Mouse (Mus musculus) midbrain, embryonic 15.5 days (tissue): ENCODE measurements at regions not wholly inside any gene's neighbourhood (a gene's known extent, or its start where the extent isn't known, plus 50 kb on each side); places are given as distances from the start of the nearest gene placed in this dataset.

Source experiments
- ATAC-seq: fragments of 200-750 bp; cut with Nextera tagmentation; replicated peaks from 2 replicates; pipeline ENCODE4 v1.8.0; 2017; ENCODE audit warnings: moderate TSS enrichment
- H3K27ac ChIP-seq: fragments of 300-500 bp; sonication (generic); 2 replicates; pipeline ENCODE4 v1.5.1; 2015; ENCODE audit warnings: mild to moderate bottlenecking, inconsistent platforms
- H3K27me3 ChIP-seq: fragments of 300-500 bp; sonication (generic); replicated peaks from 2 replicates; pipeline ENCODE4 v1.6.1; 2015; ENCODE audit warnings: inconsistent platforms
- H3K36me3 ChIP-seq: fragments of 300-500 bp; sonication (generic); replicated peaks from 2 replicates; pipeline ENCODE4 v1.6.1; 2015; ENCODE audit warnings: inconsistent platforms
- H3K4me1 ChIP-seq: fragments of 300-500 bp; sonication (generic); 2 replicates; pipeline ENCODE4 v1.6.1; 2015; ENCODE audit warnings: inconsistent platforms
- H3K4me2 ChIP-seq: fragments of 300-500 bp; sonication (generic); 2 replicates; pipeline ENCODE4 v1.6.1; 2015; ENCODE audit warnings: inconsistent platforms, mild to moderate bottlenecking, moderate library complexity
- H3K4me3 ChIP-seq: fragments of 300-500 bp; sonication (generic); 2 replicates; pipeline ENCODE4 v1.5.1; 2015; ENCODE audit warnings: mild to moderate bottlenecking, inconsistent platforms
- H3K9ac ChIP-seq: fragments of 300-500 bp; sonication (generic); 2 replicates; pipeline ENCODE4 v1.6.1; 2015; ENCODE audit warnings: mild to moderate bottlenecking, inconsistent platforms
- H3K9me3 ChIP-seq: fragments of 300-500 bp; sonication (generic); 2 replicates; pipeline ENCODE4 v1.6.1; 2016; ENCODE audit warnings: inconsistent platforms
- WGBS: fragments of 180-500 bp; shearing (Covaris S2); methylation state at CpG from one replicate; pipeline ENCODE4 v1.1.7; 2015; ENCODE audit warnings: mixed read lengths; 5-methylcytosine and 5-hydroxymethylcytosine counted together

GRCm38 (mm10) chr4:55722388-55722787 is 190.1 kb upstream of the Klf4 start:
- Histone ChIP-seq H3K4me2 (no peak overlapping the region), H3K4me1 (peaks cover 3% of the 10 kb centered on the region; the same call in 1 of the 2 replicates), H3K36me3 (no peaks in the 10 kb centered on the region), H3K9ac (no peak overlapping the region), H3K4me3 (no peak overlapping the region), H3K27me3 (no peaks in the 10 kb centered on the region), H3K27ac (no peak overlapping the region), H3K9me3 (no peaks in the 10 kb centered on the region)
- 72% methylated on average over 8 of the region's 8 CpGs for WGBS
- no peak for ATAC-seq

DNA sequence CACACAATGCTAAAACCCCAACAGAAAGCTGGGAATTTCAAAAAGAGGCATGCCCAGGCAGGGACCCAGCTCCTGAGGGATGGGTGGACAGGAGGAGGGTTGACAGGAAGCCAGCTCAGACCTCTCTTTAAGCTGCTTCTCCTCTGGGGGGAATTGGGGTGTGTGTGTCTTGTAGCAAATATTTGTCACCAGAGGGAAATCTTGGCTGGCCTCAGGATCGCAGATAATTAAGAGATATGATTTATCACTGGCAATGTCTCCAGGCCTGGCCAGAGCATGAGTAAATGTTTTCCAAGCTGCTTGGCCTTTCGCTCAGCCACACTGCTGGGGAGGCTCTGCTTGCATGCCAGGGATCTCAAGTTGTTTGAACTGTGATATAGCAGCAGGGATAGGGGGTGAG is 189.6 kb upstream of the Klf4 start:
- Histone ChIP-seq H3K36me3 (no peaks in the 10 kb centered on the region), H3K27me3 (no peaks in the 10 kb centered on the region), H3K9ac (no peak overlapping the region), H3K4me2 (no peak overlapping the region), H3K9me3 (no peaks in the 10 kb centered on the region), H3K4me3 (no peak overlapping the region), H3K4me1 (peaks cover 3% of the 10 kb centered on the region; the same call in 1 of the 2 replicates), H3K27ac (no peak overlapping the region)
- ATAC-seq, result no peak
- 76% methylated on average over 2 of the region's 2 CpGs for WGBS

DNA sequence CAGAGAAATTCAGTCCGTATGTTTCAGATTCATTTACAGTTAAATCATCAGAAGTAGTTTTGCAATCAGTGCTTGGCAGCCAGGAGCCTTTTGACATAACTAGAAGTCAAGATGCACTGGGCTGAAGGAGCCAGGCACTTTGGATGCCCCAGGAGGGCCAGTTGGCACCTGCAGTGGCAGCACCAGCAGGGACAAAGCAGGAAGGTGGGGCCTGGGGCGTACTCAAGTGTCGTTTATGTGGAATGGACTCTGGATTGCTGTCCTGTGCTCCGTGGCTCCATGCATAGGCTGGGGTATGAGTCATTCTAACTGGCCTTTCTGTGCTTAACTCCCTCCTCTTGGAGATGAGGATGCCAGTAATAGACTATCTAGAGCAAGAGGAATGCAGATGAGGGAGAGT is 186.2 kb upstream of the Klf4 start:
- no peaks in the 10 kb centered on the region for H3K36me3 ChIP-seq
- no peaks in the 10 kb centered on the region for H3K27me3 ChIP-seq
- H3K9me3 ChIP-seq, result no peaks in the 10 kb centered on the region
- WGBS, result 84% methylated on average over 4 of the region's 4 CpGs
- peaks cover 3% of the 10 kb centered on the region; the same call in 1 of the 2 replicates for H3K4me1 ChIP-seq
- no peak overlapping the region for H3K9ac ChIP-seq
- ATAC-seq, result no peak
- no peak overlapping the region for H3K4me2 ChIP-seq
- H3K4me3 ChIP-seq, result no peak overlapping the region
- H3K27ac ChIP-seq, result no peak overlapping the region

DNA sequence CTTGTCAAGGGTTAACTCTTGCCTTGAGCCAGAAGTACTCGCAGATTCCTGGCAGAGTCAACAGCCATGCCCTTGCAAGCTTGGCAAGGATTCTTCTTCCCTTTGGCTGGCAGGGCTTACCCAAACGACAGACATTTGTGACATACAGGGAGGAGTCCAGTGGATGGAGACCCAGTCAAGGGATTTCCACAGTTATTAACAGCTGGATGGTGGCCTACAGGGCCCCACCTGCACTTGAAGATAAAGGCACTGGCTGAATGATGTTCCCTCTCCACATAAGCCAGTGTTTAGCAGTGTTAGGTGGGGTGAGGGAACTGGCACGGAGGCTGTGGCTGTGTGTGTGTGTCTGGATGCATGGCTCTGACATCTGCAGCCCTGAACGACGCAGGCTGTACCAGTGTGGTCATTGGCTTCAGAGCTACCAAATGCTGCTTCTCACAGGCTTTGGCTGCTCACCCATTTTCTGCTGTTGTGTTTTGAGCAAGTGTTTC is 183.9 kb upstream of the Klf4 start:
- Histone ChIP-seq H3K27me3 (no peaks in the 10 kb centered on the region), H3K4me2 (no peak overlapping the region), H3K9ac (no peak overlapping the region), H3K27ac (no peak overlapping the region), H3K4me3 (no peak overlapping the region), H3K9me3 (no peaks in the 10 kb centered on the region), H3K4me1 (peaks cover 5% of the 10 kb centered on the region; the same call in 1 of the 2 replicates), H3K36me3 (no peaks in the 10 kb centered on the region)
- 71% methylated on average over 5 of the region's 5 CpGs for WGBS
- ATAC-seq, result no peak

DNA sequence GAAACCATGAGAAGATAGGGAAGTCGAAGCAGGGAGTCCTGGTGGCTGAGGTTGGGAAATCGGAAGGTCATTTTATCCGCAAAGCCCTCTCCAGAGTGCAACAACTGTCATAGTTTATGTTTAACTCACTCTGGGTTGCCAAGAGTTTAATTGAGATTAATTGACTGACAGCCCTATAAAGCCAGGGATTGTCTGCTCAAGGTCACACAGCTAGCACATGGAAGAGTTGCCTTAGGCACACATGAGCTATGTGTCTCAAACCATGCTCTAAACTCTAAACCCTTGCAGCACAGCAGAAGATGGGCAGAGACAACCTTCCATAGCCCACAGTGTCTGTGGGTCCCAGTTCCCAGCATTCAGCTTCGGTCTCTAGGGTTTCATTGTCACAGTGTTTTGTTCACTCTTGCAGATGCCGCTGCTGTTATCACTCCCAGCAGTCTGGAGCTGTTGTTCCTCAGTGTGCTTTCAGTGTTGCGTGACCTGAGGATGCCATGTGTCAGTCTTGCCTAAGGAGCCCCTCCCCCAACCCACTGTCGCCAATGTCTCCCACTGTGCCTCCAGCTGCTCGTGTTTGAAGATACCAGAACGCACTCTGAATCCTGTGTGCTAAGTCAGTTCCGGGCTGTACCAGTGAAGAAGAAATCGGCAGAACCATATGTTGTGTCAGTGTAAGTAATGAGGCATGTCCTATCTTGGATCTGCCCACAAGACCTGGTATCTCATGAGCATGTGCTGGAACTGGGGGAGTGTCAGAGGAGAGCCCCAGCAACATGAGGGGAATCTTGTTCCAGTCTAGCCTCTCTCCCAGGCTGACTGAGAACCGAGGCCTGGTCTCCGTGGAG is 179.5 kb upstream of the Klf4 start:
- Histone ChIP-seq H3K9me3 (no peaks in the 10 kb centered on the region), H3K4me3 (no peak overlapping the region), H3K27me3 (no peaks in the 10 kb centered on the region), H3K36me3 (no peaks in the 10 kb centered on the region), H3K4me2 (no peak overlapping the region), H3K4me1 (peaks cover 5% of the 10 kb centered on the region; the same call in 1 of the 2 replicates), H3K9ac (no peak overlapping the region), H3K27ac (no peak overlapping the region)
- 54% methylated on average over 13 of the region's 13 CpGs for WGBS
- ATAC-seq, result no peak

DNA sequence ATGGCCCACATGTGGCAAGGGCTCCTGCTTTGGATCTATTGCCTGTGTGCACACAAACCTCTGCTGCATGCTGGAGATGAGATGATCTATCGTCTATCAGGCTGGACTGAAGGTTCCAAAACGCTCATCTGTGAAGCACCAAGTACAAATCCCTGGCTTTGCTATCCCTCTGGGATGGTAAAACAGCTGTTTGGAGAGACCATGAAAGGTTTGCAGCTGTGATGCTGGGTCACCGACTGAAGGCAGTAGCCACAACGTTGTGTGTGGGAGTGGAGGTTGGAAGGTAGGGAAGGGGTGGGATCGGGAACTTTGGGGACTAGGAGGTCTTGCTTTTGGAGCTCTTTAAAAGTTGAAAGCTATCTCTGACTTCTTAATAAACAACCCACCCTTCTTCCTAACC is 178.2 kb upstream of the Klf4 start:
- no peaks in the 10 kb centered on the region for H3K36me3 ChIP-seq
- no peak for ATAC-seq
- no peak overlapping the region for H3K27ac ChIP-seq
- H3K4me2 ChIP-seq, result no peak overlapping the region
- H3K9ac ChIP-seq, result no peak overlapping the region
- peaks cover 5% of the 10 kb centered on the region; the same call in 1 of the 2 replicates for H3K4me1 ChIP-seq
- no peak overlapping the region for H3K4me3 ChIP-seq
- H3K27me3 ChIP-seq, result no peaks in the 10 kb centered on the region
- no peaks in the 10 kb centered on the region for H3K9me3 ChIP-seq
- WGBS, result 95% methylated on average over 5 of the region's 5 CpGs

GRCm38 (mm10) chr4:55708808-55709207 is 176.5 kb upstream of the Klf4 start:
- H3K36me3 ChIP-seq, result no peaks in the 10 kb centered on the region
- no peak overlapping the region for H3K4me2 ChIP-seq
- no peak overlapping the region for H3K9ac ChIP-seq
- no peak overlapping the region for H3K4me3 ChIP-seq
- H3K27me3 ChIP-seq, result no peaks in the 10 kb centered on the region
- no peak overlapping the region for H3K27ac ChIP-seq
- WGBS, result 76% methylated on average over 2 of the region's 2 CpGs
- peaks cover 5% of the 10 kb centered on the region; the same call in 1 of the 2 replicates for H3K4me1 ChIP-seq
- H3K9me3 ChIP-seq, result no peaks in the 10 kb centered on the region
- ATAC-seq, result no peak

DNA sequence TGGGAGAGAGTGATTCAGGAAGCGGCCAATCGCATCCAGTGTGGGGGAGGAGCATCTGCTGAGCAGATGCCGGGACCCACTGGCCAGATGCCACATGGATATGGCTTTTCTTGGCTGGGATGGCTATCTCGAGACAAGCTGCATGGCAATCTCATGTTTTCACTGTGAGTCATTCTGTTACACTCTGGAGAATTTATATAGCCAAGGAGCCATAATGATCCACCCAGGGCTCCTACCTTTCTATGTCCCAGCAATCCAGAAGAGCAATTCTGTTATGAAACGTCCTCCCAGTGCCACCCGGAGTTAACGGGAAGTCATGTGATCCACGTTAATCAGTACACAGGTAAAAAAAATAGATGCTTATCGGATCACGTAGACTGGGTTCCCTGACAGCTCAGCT is 175.7 kb upstream of the Klf4 start:
- WGBS, result 92% methylated on average over 10 of the region's 10 CpGs
- Histone ChIP-seq H3K4me3 (no peak overlapping the region), H3K9me3 (no peaks in the 10 kb centered on the region), H3K27ac (no peak overlapping the region), H3K9ac (no peak overlapping the region), H3K4me1 (peaks cover 5% of the 10 kb centered on the region; the same call in 1 of the 2 replicates), H3K4me2 (no peak overlapping the region), H3K27me3 (no peaks in the 10 kb centered on the region), H3K36me3 (no peaks in the 10 kb centered on the region)
- no peak for ATAC-seq

- H3K4me1 ChIP-seq, result no peaks in the 10 kb centered on the region
- no peaks in the 10 kb centered on the region for H3K36me3 ChIP-seq
- no peak overlapping the region for H3K27ac ChIP-seq
- no peak for ATAC-seq
- H3K9me3 ChIP-seq, result no peaks in the 10 kb centered on the region
- H3K9ac ChIP-seq, result no peak overlapping the region
- no peaks in the 10 kb centered on the region for H3K27me3 ChIP-seq
- H3K4me2 ChIP-seq, result no peak overlapping the region
- WGBS, result 82% methylated on average over 4 of the region's 4 CpGs
- no peak overlapping the region for H3K4me3 ChIP-seq
These were observed 172.7 kb upstream of the Klf4 start for GRCm38 (mm10) chr4:55704921-55705320.

DNA sequence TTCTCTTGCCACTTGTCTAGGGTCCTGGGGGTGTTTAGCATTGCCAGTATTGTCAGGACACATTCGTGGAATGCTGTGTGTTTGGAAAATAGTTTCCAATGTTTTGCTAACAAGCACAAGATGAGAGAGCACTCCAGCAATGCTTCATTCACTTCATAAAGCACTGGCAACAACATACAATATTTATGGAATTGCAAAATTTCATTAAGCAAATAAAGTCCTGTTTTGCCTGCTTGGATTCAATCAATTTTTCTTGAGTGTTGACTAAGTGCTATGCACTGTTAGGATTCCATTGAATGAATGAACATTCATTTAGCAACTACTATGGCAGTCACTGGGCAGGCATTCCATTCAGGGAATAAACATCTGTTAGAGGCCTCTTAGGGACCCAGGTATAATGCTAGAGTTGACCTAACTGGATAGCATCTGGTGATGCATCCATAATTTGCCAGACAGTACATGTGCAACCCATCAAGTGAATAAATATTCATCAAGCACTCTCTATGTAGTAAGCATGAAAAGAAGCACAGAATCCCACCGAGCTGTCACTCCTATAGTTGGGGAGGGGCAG is 171.2 kb upstream of the Klf4 start:
- Histone ChIP-seq H3K4me1 (no peaks in the 10 kb centered on the region), H3K4me3 (no peak overlapping the region), H3K9ac (no peak overlapping the region), H3K9me3 (no peaks in the 10 kb centered on the region), H3K36me3 (no peaks in the 10 kb centered on the region), H3K27ac (no peak overlapping the region), H3K4me2 (no peak overlapping the region), H3K27me3 (no peaks in the 10 kb centered on the region)
- ATAC-seq, result no peak
- WGBS, result 57% methylated on average over 2 of the region's 2 CpGs

DNA sequence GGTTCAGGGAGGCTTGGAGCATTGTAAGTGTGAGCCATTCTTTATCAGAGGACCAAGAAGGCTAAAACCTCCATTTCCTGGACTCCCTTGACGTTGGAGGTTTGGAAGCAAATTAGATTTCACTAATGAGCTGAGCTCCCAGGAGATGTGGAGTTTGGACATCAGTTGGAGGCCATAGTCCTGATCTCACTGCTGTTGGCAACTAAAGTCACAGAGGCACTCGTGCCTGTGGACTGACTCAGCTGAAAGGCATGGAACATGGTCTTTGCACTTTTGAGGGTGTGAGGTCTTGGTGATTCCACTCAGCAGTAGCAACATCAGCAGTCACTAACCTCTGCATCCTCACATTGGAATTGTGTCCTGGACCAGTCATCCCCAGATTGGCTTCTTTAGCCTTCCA is 169.1 kb upstream of the Klf4 start:
- no peaks in the 10 kb centered on the region for H3K27me3 ChIP-seq
- 82% methylated on average over 2 of the region's 2 CpGs for WGBS
- no peak for ATAC-seq
- H3K36me3 ChIP-seq, result no peaks in the 10 kb centered on the region
- H3K4me3 ChIP-seq, result no peak overlapping the region
- H3K27ac ChIP-seq, result no peak overlapping the region
- no peak overlapping the region for H3K4me2 ChIP-seq
- H3K4me1 ChIP-seq, result peaks cover 10% of the 10 kb centered on the region; the same call in 1 of the 2 replicates
- no peaks in the 10 kb centered on the region for H3K9me3 ChIP-seq
- no peak overlapping the region for H3K9ac ChIP-seq

- no peak for ATAC-seq
- Histone ChIP-seq H3K9ac (no peak overlapping the region), H3K4me2 (no peak overlapping the region), H3K9me3 (no peaks in the 10 kb centered on the region), H3K4me3 (no peak overlapping the region), H3K27ac (no peak overlapping the region), H3K27me3 (no peaks in the 10 kb centered on the region), H3K4me1 (peaks cover 11% of the 10 kb centered on the region; the same call in 1 of the 2 replicates), H3K36me3 (no peaks in the 10 kb centered on the region)
- WGBS, result 82% methylated on average over 8 of the region's 8 CpGs
These were observed 167.7 kb upstream of the Klf4 start for GRCm38 (mm10) chr4:55699917-55700316.
